Mouse (Mus musculus) spleen, adult 2 months (tissue): ENCODE results near the gene Zfp326. TPM values are rescaled to one million over a fixed set of nuclear protein-coding genes. Genes with fewer than 3 reads are reported as not detected.

ENCODE experiments used
- DNase-seq, 2 experiments: peaks; one replicate each; pipeline versions ENCODE4 v3.0.0 to v3.0.0-alpha.2; 2012 to 2021; ENCODE audit warnings: low spot score in 2 of 2, low read depth in 1 of 2
- H3K27ac ChIP-seq: fragments of 200-500 bp; 2 replicates; pipeline ENCODE4 v1.5.1; 2012; ENCODE audit warnings: low read length, inconsistent platforms; ENCODE audit not compliant: insufficient read depth
- H3K27me3 ChIP-seq: fragments of 200-500 bp; 2 replicates; pipeline ENCODE4 v1.6.1; 2012; ENCODE audit warnings: mild to moderate bottlenecking, moderate library complexity, low read length, inconsistent platforms; ENCODE audit not compliant: control insufficient read depth, insufficient read depth
- H3K36me3 ChIP-seq: fragments of 200-500 bp; 2 replicates; pipeline ENCODE4 v1.6.1; 2012; ENCODE audit warnings: mild to moderate bottlenecking, low read length, inconsistent platforms; ENCODE audit not compliant: control insufficient read depth, insufficient read depth
- H3K4me1 ChIP-seq: fragments of 200-500 bp; 2 replicates; pipeline ENCODE4 v1.6.1; 2011; ENCODE audit warnings: inconsistent platforms; ENCODE audit not compliant: control insufficient read depth, insufficient read depth, insufficient read length
- H3K4me3 ChIP-seq: fragments of 200-500 bp; 2 replicates; pipeline ENCODE4 v1.5.1; 2011; ENCODE audit warnings: mild to moderate bottlenecking, inconsistent platforms; ENCODE audit not compliant: insufficient read depth, insufficient read length; ENCODE audit errors: extremely low read depth
- CTCF ChIP-seq: fragments of 200-500 bp; IDR thresholded peaks from 2 replicates; pipeline ENCODE4 v1.5.1; 2011; ENCODE audit warnings: mild to moderate bottlenecking, inconsistent platforms; ENCODE audit not compliant: insufficient read depth, insufficient read length, insufficient replicate concordance; ENCODE audit errors: extremely low read depth
- POLR2A ChIP-seq: fragments of 200-500 bp; IDR thresholded peaks from 2 replicates; pipeline ENCODE4 v1.6.1; 2011; ENCODE audit warnings: low read depth, low read length, inconsistent platforms
- WGBS: fragments of 180-500 bp; shearing (Covaris S2); methylation state at CpG from one replicate; pipeline ENCODE4 v1.1.7; 2018; 5-methylcytosine and 5-hydroxymethylcytosine counted together
- polyA plus RNA-seq: library from polyadenylated mRNA; depleted of rRNA; stranded (reverse); fragments of >200 nt; gene quantifications from 2 replicates; pipeline ENCODE4 v1.2.3, GENCODE M21; 2012

Gene Zfp326
- polyA plus RNA-seq, 1 experiment: 6.2 TPM

DNA sequence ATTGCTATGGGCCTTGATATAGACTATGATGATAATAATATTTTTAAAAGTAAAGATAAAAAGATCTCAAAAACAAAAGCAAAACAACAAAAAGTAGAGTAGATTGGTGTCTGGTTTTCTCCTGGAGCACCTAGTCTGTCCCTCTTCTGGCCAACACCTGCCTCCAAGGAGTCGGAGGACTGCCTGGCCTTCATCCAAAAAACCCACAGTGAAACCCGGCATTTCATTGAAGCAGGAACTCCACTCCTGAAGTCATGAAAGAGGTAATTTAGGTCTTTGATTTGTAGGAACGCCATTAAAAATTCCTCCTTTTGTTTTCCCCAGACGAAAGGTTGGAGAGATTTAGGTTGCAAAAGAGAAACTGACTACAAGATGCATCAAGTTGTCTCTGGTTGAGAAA, 8.9 kb upstream of the Zfp326 start:
- Histone ChIP-seq H3K4me1 (no peaks in the 10 kb centered on the region), H3K27ac (no peak overlapping the region), H3K4me3 (no peak overlapping the region), H3K27me3 (no peaks in the 10 kb centered on the region), H3K36me3 (no peaks in the 10 kb centered on the region)
- no peak for DNase-seq
- TF ChIP-seq CTCF (no peak), POLR2A (no peak)
- WGBS: 74% methylated on average over 4 of the region's 4 CpGs

DNA sequence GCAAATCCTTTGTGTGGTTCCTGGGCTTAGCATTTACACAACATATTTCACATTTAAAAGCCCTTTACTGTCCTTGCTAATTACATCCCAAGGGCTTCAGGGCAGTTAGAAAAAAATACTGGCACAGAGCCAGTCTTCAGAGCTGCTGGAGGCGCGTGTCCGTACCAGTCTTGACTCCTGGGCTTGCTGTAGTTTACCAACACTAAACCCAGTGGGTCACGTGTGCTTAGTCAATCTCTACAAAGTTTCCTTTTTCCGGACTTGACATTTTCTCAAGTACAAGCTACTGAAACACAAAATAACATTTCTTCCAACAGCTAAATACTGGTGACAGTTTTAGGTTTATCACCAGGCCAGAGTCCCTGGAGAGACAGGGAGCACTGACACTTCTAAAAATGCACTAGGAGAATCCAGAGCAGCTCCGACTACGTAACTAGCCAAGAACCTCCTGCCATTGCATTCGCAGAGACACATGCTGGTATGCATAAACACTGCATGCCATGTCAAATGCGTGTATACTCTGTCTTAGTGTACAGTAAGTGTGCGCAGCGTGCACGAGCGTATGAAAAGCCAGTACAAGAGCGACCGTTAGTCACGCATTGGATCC, 8.4 kb upstream of the Zfp326 start:
- H3K27me3 ChIP-seq: no peaks in the 10 kb centered on the region
- no peak overlapping the region for H3K4me3 ChIP-seq
- H3K36me3 ChIP-seq: no peaks in the 10 kb centered on the region
- H3K27ac ChIP-seq: no peak overlapping the region
- H3K4me1 ChIP-seq: no peaks in the 10 kb centered on the region
- no peak for TF ChIP-seq POLR2A
- TF ChIP-seq CTCF: no peak
- DNase-seq: no peak
- whole genome bisulfite sequencing: 83% methylated on average over 16 of the region's 16 CpGs

DNA sequence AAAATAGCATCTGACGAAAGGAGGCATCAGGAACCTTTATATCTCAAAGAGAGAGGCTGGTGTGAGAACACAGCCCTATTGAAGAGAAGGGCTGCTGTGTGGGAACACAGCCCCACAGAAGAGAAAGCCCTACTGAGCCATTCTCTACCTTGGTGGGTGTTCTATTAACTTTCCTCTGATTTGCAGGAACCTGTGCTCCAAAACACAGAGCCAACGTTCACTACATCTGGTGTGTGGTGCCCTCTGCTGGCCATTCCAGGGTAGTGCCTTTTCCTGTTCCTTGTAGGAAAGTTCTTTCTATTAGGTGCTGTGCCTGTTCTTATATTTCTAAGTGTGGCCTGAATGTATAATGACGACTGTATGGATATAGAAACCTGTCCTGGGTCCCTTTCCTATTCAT, 7.8 kb upstream of the Zfp326 start:
- no peaks in the 10 kb centered on the region for H3K4me1 ChIP-seq
- no peak overlapping the region for H3K4me3 ChIP-seq
- H3K27ac ChIP-seq: no peak overlapping the region
- TF ChIP-seq CTCF (peak; percentile 90; the same call in 1 of the 2 replicates), POLR2A (no peak)
- peak; percentile 52 to 75 for DNase-seq
- no peaks in the 10 kb centered on the region for H3K36me3 ChIP-seq
- H3K27me3 ChIP-seq: no peaks in the 10 kb centered on the region
- 30% methylated on average over 3 of the region's 3 CpGs for WGBS

DNA sequence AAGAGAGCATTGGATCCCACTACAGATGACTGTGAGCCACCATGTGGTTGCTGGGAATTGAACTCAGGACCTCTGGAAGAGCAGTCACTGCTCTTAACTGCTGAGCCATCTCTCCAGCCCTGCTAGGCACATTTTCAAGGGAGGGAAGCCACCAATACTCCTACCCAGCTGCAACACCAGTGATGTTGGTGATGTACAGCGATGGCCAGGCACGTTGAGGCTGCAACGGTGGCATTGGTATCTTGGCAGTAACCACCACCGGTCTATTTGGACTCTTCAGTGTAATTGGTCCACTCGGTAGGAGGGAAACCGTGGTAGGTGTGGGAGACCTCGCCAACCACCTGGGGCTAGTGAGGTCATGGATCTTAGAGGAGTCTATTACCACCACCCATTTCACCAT, 6.6 kb upstream of the Zfp326 start:
- H3K4me1 ChIP-seq: no peaks in the 10 kb centered on the region
- DNase-seq: no peak
- TF ChIP-seq POLR2A: no peak
- H3K4me3 ChIP-seq: no peak overlapping the region
- H3K27ac ChIP-seq: no peak overlapping the region
- no peaks in the 10 kb centered on the region for H3K27me3 ChIP-seq
- WGBS: 88% methylated on average over 7 of the region's 7 CpGs
- no peaks in the 10 kb centered on the region for H3K36me3 ChIP-seq

DNA sequence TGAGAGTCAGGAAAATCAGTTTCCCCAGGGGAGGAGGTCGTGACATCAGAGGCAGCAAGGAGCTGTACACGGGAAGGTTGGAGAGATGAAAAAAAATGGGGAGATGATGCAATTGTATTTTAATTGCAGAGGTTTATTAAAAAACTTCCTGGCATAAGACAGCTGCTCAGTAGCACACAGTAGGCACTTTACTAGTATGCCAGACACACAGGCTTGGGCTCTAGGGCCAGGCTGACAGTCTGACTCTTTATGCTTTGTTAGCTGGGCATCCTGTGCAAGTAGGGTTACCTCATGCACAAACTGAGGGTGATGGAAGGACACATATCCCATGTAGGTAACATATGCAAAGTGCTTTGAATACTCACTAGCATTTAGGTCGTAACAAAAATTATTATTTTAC, 5.2 kb upstream of the Zfp326 start:
- H3K36me3 ChIP-seq: no peaks in the 10 kb centered on the region

DNA sequence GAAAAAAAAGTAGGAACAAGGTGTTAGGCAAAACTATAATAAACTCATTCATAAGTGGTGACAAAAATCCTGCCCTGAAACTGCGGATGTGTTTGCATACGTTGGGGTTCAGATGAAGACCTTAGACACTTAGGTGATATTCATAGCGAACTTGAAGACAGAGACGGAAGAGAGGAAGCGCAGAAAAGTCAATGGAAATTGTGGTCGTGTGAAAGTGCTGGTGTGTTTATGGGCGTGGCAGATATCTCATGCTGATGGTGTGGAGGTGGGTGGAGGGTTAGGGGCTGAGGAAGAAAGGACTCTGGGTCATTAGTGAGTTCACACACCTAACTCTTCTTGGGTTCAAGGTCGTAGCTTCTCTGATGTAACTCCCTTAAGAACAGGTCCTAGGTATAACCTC, 4.2 kb upstream of the Zfp326 start:
- Histone ChIP-seq H3K4me3 (no peak overlapping the region), H3K36me3 (no peaks in the 10 kb centered on the region), H3K27me3 (no peaks in the 10 kb centered on the region), H3K27ac (no peak overlapping the region), H3K4me1 (peaks cover 2% of the 10 kb centered on the region; the same call in 1 of the 2 replicates)
- TF ChIP-seq CTCF (no peak), POLR2A (no peak)
- WGBS: 71% methylated on average over 8 of the region's 8 CpGs
- no peak for DNase-seq

More for the DNA sequence above, 5.2 kb upstream of the Zfp326 start:
- TF ChIP-seq POLR2A: no peak
- no peak for TF ChIP-seq CTCF
- Histone ChIP-seq H3K27ac (no peak overlapping the region), H3K27me3 (no peaks in the 10 kb centered on the region), H3K4me1 (peaks cover 2% of the 10 kb centered on the region; the same call in 1 of the 2 replicates), H3K4me3 (no peak overlapping the region)
- 75% methylated on average over 3 of the region's 3 CpGs for WGBS
- DNase-seq: no peak

DNA sequence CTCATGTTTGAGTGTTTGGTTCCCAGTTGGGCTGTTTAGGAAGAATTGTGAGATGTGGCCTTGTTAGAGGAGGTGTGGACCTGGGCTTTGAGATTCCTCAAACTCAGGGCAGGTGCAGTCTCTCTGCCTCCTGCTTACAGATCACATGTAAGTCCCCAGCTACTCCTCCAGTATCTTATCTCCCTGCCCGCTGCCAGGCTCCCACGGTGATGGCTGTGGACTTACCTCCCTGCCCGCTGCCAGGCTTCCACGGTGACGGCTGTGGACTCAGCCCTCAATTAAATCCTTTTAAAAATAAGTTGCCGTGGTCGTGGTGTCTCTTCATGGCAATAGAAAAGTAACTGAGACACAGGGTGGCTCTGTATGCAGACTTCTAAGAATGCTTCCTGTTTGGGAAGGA, 3.4 kb upstream of the Zfp326 start:
- WGBS: 47% methylated on average over 7 of the region's 7 CpGs
- no peak for DNase-seq
- no peaks in the 10 kb centered on the region for H3K36me3 ChIP-seq
- no peak overlapping the region for H3K4me3 ChIP-seq
- no peak overlapping the region for H3K27ac ChIP-seq
- H3K4me1 ChIP-seq: peaks cover 2% of the 10 kb centered on the region; the same call in 1 of the 2 replicates
- TF ChIP-seq CTCF: no peak
- no peak for TF ChIP-seq POLR2A
- no peaks in the 10 kb centered on the region for H3K27me3 ChIP-seq

DNA sequence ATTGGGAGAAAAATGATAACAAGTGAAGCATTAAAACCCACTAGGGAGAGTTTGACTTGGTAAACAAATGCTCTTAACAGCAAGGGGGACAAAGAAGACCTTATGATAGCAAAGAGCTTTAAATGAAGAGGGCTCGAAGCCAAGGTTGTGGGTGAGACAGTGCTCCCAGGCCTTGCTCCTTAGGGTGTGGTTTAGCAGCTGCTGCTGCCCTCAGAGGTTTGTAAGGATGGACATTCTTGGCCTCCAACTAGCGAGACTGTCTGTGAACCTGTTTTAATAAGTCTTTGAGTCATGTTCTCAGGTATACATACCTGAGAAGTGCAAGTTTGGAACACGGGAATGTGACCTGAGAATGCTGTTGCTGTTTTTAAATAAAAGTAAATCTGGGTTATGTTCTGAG, 2.6 kb upstream of the Zfp326 start:
- WGBS: 81% methylated on average over 3 of the region's 3 CpGs
- no peak for DNase-seq
- H3K4me1 ChIP-seq: peaks cover 2% of the 10 kb centered on the region; the same call in 1 of the 2 replicates
- no peak for TF ChIP-seq CTCF
- no peak for TF ChIP-seq POLR2A
- no peaks in the 10 kb centered on the region for H3K36me3 ChIP-seq
- no peaks in the 10 kb centered on the region for H3K27me3 ChIP-seq
- H3K4me3 ChIP-seq: no peak overlapping the region
- H3K27ac ChIP-seq: no peak overlapping the region
